Mouse (Mus musculus): Measurements from ENCODE around the gene Gpr33. TPM values are rescaled to one million over a fixed set of nuclear protein-coding genes. Genes with fewer than 3 reads are reported as not detected.

The Gpr33 gene
- polyA plus RNA-seq, 1 experiment from 2014 or later: not detected

- Histone ChIP-seq H3K4me3 (no peak overlapping the region), H3K36me3 (no peaks in the 10 kb centered on the region), H3K27ac (no peak overlapping the region), H3K9ac (no peak overlapping the region), H3K27me3 (no peaks in the 10 kb centered on the region), H3K4me2 (no peak overlapping the region), H3K4me1 (replicated peaks) (no peaks in the 10 kb centered on the region), H3K9me3 (no peaks in the 10 kb centered on the region; the same call in 1 of the 2 replicates)
- no peak for ATAC-seq (ENCODE audit: low FRiP score)
- 91% methylated on average over 1 of the region's 1 CpGs for WGBS
Measured at GRCm38 (mm10) chr12:51983625-51984024, 44.2 kb downstream of the Gpr33 start.

DNA sequence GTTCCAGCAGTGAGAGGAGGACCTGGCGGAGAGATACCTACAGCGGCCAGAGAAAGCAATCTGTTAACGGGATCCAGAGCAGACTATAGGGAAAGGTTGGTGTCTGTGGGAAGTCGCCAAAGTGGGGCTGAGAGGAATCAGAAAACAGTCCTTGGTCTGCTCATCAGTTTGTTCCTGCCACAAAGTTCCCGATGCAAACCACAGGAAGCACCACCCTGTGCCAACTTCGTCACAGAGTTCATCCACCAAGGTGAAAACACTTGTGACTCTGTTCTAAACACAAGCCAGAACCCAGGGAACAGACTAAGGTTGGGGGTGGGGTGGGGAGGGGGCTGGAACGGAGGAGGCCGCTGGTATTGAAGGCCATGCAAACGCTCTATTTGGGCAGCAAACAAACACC lies 51.3 kb downstream of the Gpr33 start:
- ATAC-seq (ENCODE audit: low FRiP score): no peak

GRCm38 (mm10) chr12:51974381-51974780 lies 53.5 kb downstream of the Gpr33 start:
- 94% methylated on average over 1 of the region's 1 CpGs for WGBS
- H3K4me3 ChIP-seq: no peak overlapping the region
- no peak overlapping the region for H3K4me2 ChIP-seq
- H3K27ac ChIP-seq: no peak overlapping the region
- H3K9ac ChIP-seq: no peak overlapping the region
- 0 out of 2 replicates have a peak, but pooled peaks cover 2% of the 10 kb centered on the region for H3K27me3 ChIP-seq
- H3K9me3 ChIP-seq: peaks cover 5% of the 10 kb centered on the region; the same call in 1 of the 2 replicates
- ATAC-seq (ENCODE audit: low FRiP score): no peak
- H3K4me1 ChIP-seq (replicated peaks): peaks cover 14% of the 10 kb centered on the region
- no peaks in the 10 kb centered on the region for H3K36me3 ChIP-seq

More for the DNA sequence above, 51.3 kb downstream of the Gpr33 start:
- Histone ChIP-seq H3K27me3 (no peaks in the 10 kb centered on the region), H3K4me3 (no peak overlapping the region), H3K36me3 (no peaks in the 10 kb centered on the region), H3K9me3 (peaks cover 5% of the 10 kb centered on the region; the same call in 1 of the 2 replicates), H3K27ac (no peak overlapping the region), H3K4me1 (replicated peaks) (peaks cover 1% of the 10 kb centered on the region; the same call in 1 of the 2 replicates), H3K4me2 (no peak overlapping the region), H3K9ac (no peak overlapping the region)
- 80% methylated on average over 9 of the region's 9 CpGs for WGBS

Other genes starting within 250 kb of the Gpr33 start
- 36.8 and 38.9 TPM in 2 replicates for gene Hectd1, start 198.5 kb downstream of the Gpr33 start, polyA plus RNA-seq (2015; fragmentation: Nextera tagmentation; extraction: Ambion mirVana)
- gene Heatr5a, start 56.7 kb downstream of the Gpr33 start, polyA plus RNA-seq (2015; fragmentation: Nextera tagmentation; extraction: Ambion mirVana): 5.8 and 6.2 TPM in 2 replicates
- gene Dtd2, start 21.6 kb downstream of the Gpr33 start, polyA plus RNA-seq (2015; fragmentation: Nextera tagmentation; extraction: Ambion mirVana): 16.5 and 18.5 TPM in 2 replicates
- 8.3 and 8.5 TPM in 2 replicates for gene Nubpl, start 69.7 kb upstream of the Gpr33 start, polyA plus RNA-seq (2015; fragmentation: Nextera tagmentation; extraction: Ambion mirVana)